Mouse (Mus musculus) WW6 (cell line): ENCODE results near the gene Cox7b.
"Not testable (repeated sequence)": the region's sequence is repeated elsewhere in the genome, so short reads cannot be mapped to it uniquely, and the experiment has no call there.

Source experiments
- DNase-seq: peaks from one replicate; pipeline ENCODE4 v3.0.0-alpha.2; 2013; ENCODE audit warnings: low read depth, low spot score

Gene Cox7b

GRCm38 (mm10) chrX:106015571-106016322 lies at the start of gene Cox7b:
Gene Cox7b, plus strand, starts transcription at chrX:106015700.
- no peak for DNase-seq

- DNase-seq, result no peak
These were observed 13.9 kb upstream of the Cox7b start for GRCm38 (mm10) chrX:106001605-106002004.

DNA sequence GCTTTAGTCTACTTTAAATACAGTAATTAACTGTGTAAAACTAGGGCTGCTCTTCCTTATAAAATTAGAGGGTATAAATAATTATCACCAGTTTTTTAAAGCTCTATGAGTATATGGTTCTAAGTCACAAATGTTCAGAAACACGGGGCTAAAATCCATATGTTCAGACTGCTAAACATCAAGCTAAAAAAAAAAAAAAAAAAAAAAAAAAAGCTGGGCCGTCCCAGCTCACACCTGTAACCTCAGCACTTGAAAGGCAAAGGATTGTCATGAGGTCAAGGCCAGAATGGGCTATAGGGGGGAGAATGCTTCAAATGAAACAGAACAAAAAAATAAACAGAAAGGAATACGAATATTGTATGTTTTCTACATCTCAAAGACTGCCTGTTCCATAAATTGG lies 4.7 kb upstream of the Cox7b start:
- no peak for DNase-seq

DNA sequence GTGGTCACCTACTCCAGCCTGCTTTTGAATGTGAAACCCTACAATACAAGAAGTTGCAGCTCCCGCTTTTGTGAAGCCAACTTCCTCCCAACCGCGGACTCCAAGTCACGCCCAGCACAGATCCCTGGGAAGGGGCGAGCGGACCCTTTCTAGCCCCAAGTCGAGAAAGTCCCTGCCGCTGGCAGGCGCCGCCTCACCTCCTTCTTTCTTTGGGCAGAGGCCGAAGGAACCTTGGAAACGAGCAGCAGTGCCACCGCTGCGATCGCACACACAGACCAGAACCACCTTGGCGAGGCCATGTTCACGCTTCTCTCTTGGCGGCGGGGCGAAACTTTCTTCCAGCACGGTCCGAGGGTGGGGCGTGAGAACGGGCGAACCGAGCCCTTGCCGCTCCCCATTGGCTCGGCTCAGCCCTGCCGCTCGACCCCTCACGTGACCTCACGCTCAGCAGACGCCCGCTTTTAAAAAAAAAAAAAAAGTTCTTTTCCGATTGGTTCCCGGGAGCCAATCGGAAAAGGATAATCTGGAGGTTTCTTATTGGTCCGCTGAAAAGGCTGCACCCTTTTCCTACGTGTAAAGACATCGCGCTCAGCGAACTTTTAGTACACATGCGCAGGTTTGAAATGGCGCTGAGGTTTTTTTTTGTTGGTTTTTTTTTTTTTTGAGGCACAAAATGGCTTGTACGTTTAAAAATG lies 3.9 kb upstream of the Cox7b start, which contains the start of gene Magt1:
TSS of gene Magt1 (minus strand) at position 442 of the 695 bp plus-strand sequence.
- DNase-seq, result peak; percentile 61

- DNase-seq, result no peak
These were observed 2.9 kb upstream of the Cox7b start for GRCm38 (mm10) chrX:106012559-106012958.

DNA sequence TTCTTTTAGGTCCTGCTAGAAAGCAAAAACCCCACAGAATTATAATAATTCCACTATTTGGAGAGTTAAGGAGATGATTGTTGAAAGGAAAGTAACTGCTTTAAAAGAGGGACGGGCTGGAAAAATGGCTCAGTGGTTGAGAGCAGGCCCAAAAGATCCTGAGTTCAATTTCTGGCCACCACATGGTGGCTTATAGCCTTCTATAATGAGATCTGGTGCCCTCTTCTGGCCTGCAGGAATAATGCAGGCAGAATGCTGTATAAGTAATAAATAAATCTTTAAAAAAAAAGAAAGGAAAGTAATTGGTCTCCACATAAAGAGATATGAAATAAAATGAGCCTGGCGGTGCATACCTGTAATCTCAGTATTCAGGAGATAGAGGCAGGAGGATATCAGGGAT lies 2.3 kb upstream of the Cox7b start:
- no peak for DNase-seq

- DNase-seq, result not testable (repeated sequence)
These were observed 641 bp upstream of the Cox7b start for GRCm38 (mm10) chrX:106014741-106015377.

DNA sequence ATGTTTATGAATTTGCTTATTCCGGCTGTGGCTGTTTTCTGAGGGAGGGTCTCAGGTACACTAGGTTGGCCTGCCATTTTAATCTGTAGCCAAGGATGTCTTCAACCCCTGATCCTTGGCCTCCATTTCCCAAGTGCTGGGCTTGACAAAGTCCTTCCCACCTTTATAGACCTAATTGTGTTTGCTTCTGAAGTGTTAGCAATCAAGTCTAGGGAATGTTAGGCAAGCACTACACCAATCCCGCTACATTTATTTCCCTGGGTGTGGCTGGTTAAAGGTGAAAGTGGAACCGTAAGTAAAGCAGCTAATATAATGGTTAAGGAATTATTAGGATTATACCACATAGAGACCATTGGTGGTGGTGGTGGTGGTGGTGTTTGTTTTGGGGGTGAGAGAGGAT lies 1.6 kb downstream of the Cox7b start:
- DNase-seq, result no peak

DNA sequence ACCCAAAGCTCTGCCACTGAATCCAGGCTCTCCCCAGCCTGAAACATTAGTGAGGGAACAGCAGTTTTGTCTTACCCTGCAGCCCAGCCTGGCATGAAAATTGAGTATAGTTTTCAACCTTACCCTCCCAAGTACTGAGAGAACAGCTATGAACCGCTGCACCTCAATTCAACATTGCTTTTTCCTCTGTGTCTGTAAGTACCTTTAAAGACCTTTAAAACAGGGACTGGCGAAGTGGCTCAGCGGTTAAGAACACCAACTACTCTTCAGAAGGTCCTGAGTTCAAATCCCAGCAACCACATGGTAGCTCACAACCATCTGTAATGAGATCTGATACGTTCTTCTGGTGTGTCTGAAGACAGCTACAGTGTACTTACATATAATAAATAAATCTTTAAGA lies 2.0 kb downstream of the Cox7b start:
- DNase-seq, result no peak

DNA sequence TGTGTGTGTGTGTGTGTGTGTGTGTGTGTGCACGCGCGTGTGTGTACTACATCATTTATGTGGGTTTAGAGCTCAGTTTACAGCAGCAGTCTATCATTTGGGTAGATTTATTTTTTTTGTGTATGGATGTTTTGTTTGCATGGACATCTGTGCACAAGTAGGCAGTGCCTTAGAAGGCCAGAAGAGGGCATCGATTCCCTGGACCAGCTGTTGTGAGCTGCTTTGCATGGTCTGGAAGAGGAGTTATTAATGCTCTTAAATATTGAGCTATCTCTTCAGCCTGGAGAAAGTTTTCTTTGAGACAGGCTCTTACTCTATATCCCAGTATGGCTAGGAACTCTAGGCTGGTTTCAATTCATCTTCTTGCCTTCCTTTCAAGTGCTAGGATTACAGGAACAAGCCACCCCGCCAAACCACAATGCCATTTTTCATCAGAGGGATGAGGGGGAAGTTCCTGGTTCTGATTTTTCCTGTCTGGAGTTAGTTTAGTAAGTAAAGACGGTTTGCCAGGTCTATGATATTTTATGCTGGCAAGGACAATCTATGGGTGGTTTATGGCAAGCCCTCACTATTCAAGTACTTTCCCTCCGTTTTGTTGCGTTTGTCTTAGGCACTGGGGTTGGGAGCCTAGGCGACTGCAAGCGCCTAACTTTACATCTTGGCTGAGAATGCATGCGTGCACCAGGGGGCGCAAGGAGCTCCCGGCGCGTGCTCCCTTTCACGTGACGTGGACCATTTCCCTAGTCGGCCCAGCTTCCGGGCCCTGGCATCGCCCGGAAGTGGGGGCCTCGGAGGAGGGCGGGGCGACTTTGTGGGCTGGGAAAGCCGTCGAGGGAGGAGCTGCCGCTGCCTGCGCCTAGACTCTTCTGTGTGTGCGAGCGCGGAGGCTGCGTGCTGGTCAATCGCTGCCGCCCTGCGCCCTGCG lies 11.2 kb downstream of the Cox7b start, which contains the start of gene Atp7a:
TSS of gene Atp7a (plus strand) at position 859 of the 925 bp plus-strand sequence.
- DNase-seq, result peak; percentile 80

DNA sequence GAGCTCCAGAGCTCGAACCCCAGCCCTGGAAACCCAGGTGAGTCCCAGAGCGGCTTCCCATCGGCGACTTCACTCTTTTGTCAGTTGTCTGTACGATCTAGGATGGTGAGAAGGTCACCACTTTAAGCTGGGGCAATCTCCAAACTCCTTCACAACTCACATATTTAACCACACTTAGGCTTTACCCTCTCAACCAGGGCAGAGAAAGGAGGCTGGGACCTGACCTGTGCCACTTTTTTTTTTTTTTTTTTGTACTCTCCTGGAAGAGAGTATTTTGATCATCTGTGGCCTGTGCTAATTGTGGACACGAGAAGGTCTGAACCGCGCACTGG lies 11.8 kb downstream of the Cox7b start:
- no peak for DNase-seq

DNA sequence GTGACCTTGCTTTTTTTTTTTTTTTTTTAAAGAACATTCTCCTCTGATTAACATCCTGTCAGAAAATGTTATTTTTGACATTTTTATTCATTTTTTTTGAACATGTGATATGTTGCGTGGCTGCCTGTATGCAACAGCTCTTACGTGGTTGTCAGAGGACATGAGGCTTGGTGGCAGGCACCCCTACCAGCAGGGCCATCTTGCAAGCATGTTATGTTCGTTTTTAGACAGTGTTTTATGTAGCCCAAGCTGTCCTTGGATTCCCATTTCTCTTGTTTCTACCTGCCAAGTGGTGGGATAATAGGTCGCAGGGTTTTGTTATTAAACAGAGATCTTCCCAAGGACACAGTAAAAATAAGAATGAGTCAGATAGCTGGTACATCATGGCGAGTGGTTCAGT lies 14.7 kb downstream of the Cox7b start:
- DNase-seq, result no peak

GRCm38 (mm10) chrX:106031124-106031523 lies 15.6 kb downstream of the Cox7b start:
- no peak for DNase-seq

DNA sequence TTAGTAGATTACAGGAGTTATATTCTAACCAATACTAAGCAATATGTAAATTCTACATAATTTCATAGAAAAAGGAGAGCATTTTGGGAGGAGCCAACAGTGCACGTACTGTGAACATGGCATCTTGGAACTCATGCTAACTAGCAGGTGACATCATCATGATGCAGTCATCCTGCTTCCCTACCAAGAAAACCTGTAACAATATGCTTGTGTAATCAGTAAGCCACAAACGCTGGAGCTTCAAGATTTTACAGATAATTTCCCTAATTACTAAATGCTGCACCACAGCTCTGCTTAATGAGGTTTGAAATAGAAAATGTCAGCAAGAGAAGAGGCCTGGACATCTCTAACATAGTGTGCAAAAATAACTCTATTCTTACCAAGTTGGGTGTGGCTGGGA lies 20.2 kb downstream of the Cox7b start:
- no peak for DNase-seq

GRCm38 (mm10) chrX:106037185-106037752 lies 21.8 kb downstream of the Cox7b start:
- no peak for DNase-seq

DNA sequence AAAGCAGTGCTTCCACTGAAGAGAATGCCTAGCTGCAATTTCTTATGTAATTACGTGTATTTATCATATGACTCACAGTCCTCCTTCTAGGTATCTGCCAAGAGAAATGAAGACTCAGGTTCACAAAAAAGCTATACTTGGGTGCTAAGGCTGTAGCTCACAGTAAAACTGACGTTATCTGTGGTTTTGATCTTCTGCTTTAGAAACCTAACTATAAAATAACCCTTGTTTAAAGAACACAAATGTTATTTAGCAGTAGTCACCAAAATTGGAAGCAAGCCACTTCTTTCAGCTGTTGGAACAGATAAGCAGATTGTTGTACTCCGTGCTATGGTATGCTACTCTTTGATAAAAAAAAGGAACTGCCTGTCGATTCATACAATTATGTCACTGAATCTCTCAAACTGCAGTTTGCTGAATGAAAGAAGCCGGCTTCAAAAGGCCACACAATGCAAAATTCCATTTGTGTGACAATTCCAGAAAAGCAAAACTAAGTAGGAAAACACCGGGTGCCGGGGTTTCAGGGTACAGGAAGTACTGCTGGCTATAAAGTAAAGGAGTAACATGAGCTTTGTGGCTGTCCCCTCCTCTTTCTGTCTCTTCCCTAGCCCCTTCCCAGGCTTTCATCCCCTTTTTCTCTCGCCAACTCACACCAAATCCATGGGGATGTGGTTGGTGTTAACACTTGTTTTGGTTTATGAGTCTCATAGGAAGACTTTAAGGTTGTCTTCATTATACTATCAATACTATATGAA lies 28.5 kb downstream of the Cox7b start:
- DNase-seq, result no peak

- no peak for DNase-seq
These were observed 30.0 kb downstream of the Cox7b start for GRCm38 (mm10) chrX:106045455-106045854.

DNA sequence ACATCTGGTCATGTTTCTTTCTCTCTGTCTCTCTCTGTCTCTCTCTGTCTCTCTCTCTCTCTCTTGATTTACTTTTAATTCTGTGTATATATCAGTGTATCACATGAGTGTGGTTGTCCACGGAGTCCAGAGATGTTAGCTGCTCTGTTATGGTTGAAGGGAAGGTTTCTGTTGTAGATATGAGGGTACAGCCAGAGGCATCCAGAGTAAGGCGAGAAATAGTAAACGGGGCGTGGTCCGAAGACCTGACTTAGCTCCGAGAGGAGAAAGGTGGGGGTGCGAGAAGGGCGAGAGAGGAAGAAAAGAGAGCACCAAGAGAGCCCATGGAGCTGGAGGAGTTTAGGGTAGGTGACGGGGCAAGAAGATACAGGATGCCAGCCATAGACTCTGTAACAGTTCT lies 30.4 kb downstream of the Cox7b start:
- DNase-seq, result no peak

GRCm38 (mm10) chrX:106048191-106048590 lies 32.7 kb downstream of the Cox7b start:
- DNase-seq, result no peak
